Mouse (Mus musculus) adrenal gland, adult 2 months (tissue): ENCODE data around the gene Abcg5. TPM values are rescaled to one million over a fixed set of nuclear protein-coding genes. Genes with fewer than 3 reads are reported as not detected.

Experiments
- DNase-seq: peaks from one replicate; pipeline ENCODE4 v3.0.0; 2021
- polyA plus RNA-seq: library from polyadenylated mRNA; depleted of rRNA; stranded (reverse); fragments of >200 nt; gene quantifications from 2 replicates; pipeline ENCODE4 v1.2.3, GENCODE M21; 2012; rRNA removed
- total RNA-seq, 2 experiments: library from RNA; stranded (reverse); gene quantifications; 2 replicates each; pipeline ENCODE4 v1.2.3; 2021

Abcg5 gene
- total and polyA plus RNA-seq, 3 experiments: 0.11 TPM; not detected in 2

- DNase-seq: no peak
Measured at GRCm38 (mm10) chr17:84611500-84611899, 71.3 kb downstream of the Abcg5 start.

- DNase-seq: no peak
Measured at GRCm38 (mm10) chr17:84608606-84609005, 74.2 kb downstream of the Abcg5 start.

Other genes starting within 250 kb of the Abcg5 start
- 10 to 100 TPM; 19.4 to 21.2 TPM for gene Thada, start 216.8 kb downstream of the Abcg5 start, total RNA-seq
- gene Thada, start 216.8 kb downstream of the Abcg5 start, polyA plus RNA-seq: 8.1 and 11.9 TPM in 2 replicates
- 1 to 10 TPM; 3.0 to 4.4 TPM for gene Plekhh2, start 171.1 kb downstream of the Abcg5 start, total RNA-seq
- 0.98 and 1.0 TPM in 2 replicates for gene Plekhh2, start 171.1 kb downstream of the Abcg5 start, polyA plus RNA-seq
- gene Dync2li1, start 56.5 kb downstream of the Abcg5 start, total RNA-seq: 10 to 100 TPM; 19.1 to 40.9 TPM
- gene Dync2li1, start 56.5 kb downstream of the Abcg5 start, polyA plus RNA-seq: 0.52 and 0.88 TPM in 2 replicates
- under 1 TPM in 1 of 2 experiments, not detected in 1; 0.14 TPM for gene Abcg8, start 6.7 kb downstream of the Abcg5 start, total RNA-seq
- gene Abcg8, start 6.7 kb downstream of the Abcg5 start, polyA plus RNA-seq: 0.09 TPM in 1 of 2 replicates, not detected in the other
- 10 to 100 TPM; 67.1 to 72.5 TPM for gene Lrpprc, start 107.8 kb upstream of the Abcg5 start, total RNA-seq
- gene Lrpprc, start 107.8 kb upstream of the Abcg5 start, polyA plus RNA-seq: 19.9 and 21.6 TPM in 2 replicates